Mouse (Mus musculus) fat pad, adult 2 months (tissue): ENCODE results near the gene Gprc5b.

Experiments used
- DNase-seq: peaks from one replicate; pipeline ENCODE4 v3.0.0-alpha.2; 2011; ENCODE audit warnings: low read depth, low spot score; ENCODE audit errors: extremely low read depth

The Gprc5b gene

DNA sequence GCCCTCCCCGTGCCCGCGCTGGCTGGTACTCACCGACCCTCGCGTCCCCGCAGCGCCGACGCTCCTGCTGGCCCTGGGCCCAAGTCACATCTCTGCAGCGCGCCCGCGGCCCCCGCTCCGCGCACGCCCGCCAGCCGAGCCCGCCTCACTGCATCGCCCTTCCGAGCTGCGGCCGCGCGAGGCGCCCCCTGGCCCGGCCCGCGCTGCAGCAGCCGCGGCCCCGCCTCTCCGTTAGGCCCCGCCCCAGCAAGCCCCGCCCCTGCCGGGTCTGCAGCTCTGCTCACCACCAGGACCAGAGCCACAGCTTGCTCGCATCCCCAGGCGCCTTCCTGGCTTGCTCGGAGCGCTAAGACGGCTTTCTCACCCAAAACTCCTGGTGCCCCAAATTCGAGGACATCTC, at the start of gene Gprc5b:
Gene Gprc5b (minus strand): TSS at position 205 of the 400 bp plus-strand sequence.
- no peak for DNase-seq

DNA sequence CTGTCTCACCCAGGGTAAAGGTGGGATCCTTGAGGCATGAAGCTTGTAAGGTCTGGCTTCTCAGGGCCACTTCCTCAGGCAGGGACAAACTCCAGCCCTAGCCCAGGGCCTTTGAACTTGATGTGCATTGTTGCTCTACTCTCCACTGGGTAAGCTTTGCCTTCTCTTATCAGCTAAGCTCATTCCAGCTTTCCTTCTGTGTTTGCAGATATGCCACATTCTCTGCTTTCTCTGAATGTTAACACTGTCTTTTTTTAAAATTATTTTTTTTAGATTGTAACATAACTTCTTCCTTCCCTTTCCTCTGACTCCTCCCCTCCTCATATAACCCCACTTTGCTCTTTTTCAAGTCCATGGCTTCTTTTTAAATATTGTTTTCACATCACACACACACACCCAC, 46.5 kb upstream of the Gprc5b start:
- no peak for DNase-seq

DNA sequence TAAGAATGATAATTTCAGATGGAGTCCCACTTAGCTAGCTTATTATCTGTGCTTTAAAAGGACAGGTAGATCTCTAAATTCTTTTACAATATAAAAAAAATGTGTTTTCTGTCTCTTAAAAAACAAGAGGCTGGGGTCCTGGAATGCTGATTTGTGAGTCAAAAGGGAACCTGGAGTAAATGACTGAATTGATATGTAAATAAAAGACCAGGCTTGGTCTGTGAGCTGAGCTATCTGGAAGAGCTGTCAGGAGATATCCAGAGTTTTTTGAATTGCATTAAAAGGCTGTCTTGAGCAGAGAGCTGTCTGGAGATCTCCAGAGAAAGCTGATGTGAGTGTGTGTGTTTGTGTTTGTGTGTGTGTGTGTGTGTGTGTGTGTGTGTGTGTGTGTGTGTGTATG, 42.6 kb upstream of the Gprc5b start:
- DNase-seq: no peak

DNA sequence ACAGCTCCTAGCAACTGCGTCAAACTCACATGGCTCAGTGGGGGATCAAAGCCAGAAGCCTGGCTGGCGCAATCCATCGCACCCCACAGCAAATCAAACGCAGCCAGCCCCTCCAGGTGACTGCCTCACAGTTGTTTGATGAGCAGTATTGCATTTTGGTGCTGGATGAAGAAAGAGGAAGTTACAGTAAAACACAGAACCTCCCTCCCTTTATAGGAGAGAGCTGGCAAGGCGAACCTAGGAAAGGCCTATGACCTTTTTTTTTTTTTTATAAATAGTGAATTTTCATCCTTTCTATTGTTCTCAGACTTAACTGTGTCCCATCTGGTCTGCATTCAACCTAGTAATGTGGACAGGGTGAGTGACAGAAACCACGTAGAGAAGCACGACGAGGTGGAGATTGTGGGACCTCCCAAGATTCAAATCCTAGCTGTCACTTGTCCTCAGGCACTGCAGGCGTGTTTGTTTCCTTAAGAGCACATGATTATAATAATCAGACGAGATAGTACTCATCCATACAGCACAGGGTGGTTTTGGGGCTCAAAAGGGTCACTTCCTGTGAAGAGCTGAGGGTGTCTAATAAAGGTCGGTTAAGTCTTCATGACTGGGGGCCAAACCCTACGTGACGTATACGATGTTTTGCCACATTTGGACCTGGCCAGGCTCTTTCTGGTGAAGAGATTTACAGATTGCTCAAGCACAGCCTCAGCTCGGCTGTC, 39.4 kb upstream of the Gprc5b start:
- DNase-seq: no peak

DNA sequence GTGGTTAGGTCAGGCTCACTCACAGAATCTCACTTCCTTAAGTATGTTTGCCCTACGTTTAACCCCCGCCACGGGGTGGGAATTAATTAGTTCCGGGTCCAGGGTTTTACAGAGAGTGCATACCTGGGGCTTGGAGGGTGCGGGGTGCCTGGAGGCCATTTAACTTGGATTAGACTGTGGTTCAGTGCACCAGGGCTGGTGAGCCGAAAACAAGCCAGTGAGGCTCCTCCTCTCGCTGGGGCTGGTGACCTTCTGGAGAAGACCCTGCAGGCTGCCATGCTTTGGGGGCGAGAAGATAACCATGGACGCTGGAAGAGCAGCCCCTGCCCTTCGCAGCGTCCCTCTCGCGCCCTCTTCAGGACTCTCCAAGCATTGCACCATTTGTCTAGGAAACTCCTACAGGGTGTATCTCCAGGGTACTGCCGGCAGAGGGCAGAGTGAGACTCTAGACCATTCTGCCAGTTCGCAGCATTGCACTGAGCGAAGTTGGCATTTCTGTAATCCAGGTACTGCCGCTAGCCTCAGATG, 28.4 kb upstream of the Gprc5b start:
- DNase-seq: no peak

DNA sequence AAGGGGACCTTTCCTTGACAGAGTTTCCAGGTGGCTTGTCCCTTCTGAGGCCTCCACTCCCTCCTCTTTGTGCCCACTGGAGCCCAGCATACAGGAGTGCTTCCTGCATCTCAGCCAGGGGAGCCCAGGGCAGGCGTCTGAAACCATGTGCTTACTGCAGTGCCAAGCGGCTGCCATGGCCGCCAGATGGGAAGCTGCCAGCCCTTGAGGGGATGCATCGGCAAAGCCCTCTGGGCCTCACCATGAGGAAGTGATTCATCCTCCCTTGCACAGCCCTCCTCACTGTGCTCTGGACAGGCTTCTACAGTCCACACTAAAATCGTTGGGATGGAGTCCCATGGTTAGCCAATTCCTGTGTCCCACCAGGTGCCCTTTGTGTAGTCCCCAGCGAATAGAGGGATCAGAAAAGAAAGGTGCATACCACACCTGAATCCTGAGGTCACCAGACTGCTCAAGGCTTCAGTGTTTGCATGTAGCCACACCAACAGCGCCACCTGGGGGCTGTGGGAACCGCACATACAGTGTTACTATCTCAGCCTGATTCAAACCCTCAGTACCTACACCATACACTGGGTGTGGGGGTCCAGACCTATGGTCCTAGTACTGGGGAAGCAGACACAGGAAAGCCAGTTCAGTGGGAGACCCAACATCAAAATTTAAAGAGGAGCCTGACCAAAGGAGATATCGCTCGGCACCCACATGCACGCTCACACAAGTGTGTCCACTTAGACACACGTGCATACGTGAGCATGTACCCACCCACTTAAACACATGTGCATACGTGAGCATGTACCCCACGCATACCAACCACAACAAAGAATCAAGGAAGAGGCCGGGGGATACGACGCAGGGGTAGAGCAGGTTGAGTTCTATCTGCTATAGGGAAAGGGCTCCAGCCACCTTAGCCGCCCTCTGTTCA, 27.5 kb upstream of the Gprc5b start:
- no peak for DNase-seq

DNA sequence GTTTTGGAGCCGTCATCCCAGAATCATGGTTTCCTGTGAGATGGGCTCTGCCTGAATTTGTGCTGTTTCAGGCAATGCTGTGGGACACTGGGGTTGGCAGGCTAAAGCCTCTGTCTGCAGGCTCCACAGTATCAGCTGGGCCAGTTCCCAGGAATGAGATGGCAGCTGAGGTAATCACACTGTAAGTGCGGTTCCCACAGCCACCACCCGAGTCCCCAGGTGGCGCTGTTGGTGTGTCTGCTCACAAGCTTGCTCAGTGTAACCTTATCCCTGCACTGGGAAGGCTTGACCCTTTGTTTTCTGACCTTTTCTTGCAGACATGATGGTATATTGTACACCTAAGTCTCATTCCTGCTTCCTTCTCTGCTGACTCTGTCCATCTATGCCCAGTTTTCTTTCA, 24.5 kb upstream of the Gprc5b start:
- no peak for DNase-seq

DNA sequence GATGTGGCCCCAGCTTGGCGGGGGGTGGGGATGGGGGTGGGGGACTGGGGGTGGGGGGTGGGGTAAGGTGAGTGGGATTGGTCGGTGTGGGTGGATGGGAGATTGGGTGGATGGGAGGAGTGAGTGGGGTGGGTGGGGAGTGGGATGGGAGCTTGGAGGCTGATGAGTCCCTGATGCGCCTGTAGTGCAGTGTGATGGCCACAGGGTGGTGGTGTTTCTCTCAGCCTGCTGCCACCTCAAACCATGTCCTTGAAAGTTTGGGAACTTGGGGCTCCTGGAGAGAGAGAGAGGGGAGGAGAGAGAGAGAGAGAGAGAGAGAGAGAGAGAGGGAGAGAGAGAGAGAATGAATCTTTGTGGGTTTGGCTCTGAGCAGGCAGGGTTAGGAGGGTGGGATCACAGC, 20.7 kb upstream of the Gprc5b start:
- no peak for DNase-seq

DNA sequence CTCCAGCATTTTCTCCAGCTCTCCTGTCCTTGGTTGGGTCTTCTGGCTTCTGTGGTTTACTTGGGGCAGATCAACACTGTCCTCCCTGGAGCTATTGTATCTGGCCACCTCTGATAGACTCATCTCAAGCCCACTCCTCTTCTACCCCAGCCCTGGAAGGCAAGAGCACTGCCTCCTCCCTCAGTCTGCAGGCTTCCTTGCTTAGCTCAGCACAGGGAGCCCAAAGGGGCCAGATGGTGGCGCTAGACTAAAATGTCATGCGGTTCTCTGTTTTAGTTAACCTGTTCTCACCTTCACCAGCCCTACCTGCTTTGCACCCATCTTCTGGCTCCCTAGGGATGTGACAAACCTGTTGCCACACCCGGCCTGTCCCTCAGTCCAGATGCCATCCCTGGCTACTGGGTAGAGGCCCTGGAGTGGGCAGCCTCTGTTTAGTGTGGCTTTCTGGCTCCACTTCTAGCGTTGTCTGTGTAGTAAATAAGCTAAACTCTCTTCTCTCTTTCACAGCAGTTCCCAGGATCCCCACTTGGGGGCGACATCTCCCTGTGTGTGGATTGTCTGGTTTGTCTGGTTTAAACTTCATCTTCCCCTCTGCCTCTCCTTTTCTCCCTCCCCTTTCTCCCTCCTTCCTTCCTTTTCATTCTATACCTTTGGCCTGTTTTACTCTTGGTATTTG, 16.0 kb upstream of the Gprc5b start:
- no peak for DNase-seq

DNA sequence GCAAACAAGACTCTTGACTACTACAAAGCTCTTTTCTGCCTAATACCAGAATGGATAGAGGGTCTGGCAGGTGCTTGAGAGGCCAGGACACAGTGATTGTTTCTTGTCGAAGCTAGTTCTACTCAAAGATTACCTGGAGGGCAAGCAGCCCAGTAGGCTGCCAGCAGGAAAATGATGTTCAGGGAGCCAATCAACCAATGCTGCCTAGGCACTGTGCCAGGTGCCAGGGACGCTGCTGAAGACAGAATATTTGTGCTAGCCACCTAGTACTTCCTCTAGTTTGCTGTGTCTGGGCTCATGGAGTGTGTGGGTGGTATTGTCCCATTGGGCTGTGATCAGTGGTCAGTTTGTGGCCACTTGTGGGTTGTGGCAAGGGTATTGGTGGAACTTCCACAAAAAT, 7.5 kb upstream of the Gprc5b start:
- no peak for DNase-seq

DNA sequence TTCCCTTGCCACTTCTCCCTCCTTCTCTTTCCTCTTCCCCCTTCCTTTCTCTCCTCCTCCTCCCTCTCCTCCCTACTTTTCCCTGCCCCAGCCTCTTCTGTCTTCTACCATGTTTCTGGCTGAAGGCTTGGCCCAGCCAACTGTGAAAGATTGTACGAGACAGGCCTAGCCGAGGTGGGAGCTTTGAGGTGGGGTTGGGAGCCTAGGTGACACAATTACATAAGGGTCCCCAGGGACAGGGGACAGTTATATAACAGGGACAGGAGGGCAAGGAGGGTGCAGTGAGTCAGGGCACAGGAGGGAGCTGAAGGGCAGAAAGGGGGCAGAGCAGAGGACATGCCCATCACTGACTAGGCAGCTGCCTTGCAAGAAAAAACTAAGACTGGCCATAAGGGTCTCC, 7.0 kb upstream of the Gprc5b start:
- DNase-seq: no peak

DNA sequence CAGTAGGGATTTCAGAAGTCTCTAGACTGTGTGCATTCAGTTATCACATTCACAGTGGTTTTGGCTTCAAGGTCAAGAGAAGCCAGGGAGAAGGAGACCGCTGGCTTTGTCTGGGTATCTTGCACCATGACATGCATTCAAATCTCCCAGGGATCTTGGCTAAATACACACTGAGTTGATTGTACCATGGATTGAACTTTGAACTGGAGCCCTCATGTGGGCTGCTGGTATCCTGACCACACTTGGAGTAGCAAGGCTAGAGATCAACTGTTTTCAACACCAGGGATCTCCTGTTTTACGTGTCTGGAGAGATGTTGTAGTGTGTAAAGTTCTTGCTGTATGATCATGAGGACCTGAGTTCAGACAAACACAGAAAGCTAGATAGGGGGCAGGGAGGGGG, 4.8 kb upstream of the Gprc5b start:
- DNase-seq: no peak

DNA sequence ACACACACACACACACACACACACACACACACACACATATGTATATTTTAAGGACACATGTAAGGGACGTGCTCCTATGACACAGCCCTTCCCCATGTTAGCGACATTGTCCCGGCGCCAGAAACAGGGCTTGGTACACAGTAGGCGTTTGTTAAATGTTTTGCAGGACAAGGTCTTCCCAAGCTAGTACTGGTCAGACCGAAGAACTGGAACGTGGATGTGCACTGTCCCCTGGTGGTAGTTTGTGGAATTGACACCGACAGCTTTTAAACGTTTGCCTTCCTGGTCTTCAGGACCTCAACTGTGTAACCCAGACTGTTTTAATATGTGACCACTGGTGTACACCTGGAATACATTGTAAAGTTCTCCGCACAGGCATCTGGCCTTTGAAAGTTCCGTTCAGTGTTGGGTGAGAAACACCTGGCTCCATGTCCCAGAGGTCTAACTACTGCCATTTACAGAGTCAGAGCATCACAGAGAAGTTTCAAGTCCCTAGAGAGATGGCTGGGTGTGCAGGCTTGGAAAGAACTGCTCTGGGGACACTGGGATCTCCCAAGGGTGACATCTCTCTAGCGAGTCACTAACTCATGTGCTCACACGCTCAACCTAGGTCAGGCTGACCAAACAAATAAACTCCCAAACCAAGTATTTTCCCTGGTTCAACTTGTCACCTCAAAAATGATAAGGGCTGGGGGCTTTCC, 1.3 kb upstream of the Gprc5b start:
- no peak for DNase-seq

DNA sequence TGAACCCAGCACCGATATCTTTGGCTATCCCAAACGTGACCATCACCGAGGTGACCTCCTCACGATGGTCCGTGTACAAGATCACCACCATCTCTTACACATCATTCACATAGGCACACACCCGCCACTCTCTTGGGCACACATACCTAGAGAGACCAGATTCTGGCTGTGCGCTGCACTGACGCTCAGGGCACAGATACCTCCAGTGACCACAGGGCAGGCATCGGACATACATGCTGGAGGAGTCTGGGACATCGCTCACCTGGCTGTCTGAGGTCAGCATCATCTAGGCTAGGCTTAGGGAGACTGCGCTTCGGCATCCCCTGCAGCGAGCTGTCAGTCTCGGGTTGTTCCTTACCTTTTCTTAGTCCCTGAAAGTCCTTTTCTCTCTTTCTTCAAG, 660 bp upstream of the Gprc5b start:
- DNase-seq: no peak

DNA sequence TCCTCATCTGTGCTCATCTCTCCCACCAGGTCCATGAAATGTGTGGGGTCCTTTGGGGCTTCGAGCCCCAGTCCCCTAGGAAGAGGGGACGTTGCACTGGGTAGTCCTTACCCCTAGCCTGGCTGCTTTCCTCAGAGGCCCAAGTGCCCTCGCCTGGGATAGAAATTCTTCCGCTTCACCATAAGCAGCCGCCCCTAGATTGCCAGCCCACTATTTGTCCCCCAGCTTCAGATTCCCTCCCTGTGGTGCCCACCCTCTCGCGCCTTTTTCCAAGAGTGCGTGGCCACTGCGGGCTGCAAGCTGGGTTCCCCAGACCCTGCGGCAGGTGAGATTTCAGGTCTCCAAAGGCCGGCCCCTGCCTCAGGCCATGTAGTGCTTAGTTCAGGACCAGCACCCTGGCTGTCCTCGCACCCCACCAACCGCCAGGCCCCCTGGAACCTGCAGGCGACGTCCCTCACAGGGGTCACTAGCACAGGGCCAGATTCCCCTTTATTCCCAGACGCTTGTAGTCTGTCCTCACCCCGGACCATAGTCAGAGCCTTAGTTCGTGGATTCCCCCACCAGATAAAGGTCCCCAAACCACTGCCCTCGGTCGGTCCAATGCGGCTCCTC, 674 bp downstream of the Gprc5b start:
- DNase-seq: no peak

DNA sequence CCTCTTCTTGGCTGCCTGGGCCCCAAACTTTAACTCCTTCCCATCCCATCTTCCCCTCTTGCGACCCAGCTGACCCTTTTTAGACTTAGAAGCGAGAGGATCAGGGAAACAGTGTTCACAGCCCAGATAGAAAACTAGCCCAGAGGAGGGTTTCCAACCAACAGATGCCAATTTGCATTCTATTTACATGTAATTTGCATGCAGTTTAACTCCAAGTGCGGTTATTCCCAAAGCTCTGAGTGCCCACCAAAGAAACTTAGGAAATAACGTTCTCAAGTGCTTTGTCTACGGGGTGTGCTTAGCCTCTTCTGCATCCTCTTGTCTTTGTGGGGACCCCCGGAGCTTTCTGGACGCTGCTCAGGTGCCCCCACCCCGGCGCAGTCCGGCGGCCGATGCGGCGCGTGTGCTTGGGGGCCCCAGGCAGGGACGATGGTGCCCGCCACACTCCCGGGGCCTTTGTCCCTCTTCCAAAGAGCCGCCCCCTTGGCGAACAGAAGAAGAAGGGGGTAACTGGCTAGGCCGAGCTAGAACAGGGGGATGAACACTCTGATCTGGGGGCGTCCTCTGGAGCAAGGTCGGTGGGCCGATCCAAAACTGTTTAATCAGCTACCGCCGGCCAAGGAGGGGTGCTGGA, 1.3 kb downstream of the Gprc5b start:
- no peak for DNase-seq

DNA sequence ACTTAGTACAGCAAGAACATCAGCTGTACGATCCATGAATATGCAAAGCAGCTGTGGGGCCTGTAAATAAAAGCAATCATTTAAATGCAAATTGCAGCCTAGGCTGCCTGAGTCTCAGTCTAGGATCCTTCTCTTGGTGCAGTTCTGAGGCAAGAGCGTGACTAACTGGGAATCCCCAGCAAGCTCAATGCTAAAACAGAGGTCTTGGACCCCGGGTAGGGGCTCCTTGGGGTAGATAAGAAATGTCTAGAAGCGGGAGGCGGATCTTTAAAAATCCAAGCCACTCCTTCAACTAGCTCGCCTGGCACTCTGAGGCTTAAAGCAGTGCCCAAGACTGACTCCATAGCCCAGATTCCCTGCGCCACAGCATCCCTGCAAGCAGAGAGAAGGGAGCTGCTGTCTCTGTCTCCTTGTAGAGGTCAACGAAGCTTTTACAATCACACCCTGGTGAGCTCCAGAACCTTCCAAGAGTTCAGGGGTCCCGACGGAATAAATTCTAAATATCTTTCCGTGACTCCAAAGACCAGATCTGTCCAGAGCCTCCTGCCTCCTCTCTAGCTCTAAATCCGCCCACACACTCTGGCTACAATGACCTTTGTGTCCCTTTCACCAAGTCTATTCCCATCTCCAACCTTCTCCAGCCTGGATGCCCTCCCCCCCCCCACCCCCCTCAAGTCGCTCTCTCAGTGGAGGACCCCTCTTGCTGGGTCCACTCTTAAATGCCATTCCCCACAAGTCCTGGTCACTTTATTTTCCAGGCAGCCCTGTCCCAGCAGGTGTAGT, 2.2 kb downstream of the Gprc5b start:
- no peak for DNase-seq

DNA sequence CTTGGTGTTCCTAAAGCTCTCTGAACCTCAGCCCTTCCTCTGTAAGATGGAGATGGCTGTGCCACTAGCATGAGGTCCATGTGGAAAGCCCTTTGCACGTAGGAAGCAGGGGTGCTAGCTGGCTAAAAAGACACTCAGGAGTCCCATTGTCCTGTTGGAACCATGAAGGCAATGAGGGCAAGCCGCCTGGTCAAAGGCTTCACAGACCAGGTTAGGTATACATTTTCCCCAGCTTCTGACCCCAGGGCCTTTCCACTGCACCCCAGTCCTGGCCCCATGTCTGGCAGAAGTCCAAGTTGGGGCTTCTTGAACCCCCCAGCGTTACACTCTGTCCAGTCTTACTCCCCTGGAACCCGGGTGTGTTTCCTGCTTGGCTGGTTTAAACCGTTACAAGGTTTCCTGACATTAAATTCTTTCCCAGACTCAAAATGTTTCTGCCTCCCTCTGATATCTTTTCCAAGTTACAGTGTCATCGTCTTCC, 2.9 kb downstream of the Gprc5b start:
- no peak for DNase-seq

DNA sequence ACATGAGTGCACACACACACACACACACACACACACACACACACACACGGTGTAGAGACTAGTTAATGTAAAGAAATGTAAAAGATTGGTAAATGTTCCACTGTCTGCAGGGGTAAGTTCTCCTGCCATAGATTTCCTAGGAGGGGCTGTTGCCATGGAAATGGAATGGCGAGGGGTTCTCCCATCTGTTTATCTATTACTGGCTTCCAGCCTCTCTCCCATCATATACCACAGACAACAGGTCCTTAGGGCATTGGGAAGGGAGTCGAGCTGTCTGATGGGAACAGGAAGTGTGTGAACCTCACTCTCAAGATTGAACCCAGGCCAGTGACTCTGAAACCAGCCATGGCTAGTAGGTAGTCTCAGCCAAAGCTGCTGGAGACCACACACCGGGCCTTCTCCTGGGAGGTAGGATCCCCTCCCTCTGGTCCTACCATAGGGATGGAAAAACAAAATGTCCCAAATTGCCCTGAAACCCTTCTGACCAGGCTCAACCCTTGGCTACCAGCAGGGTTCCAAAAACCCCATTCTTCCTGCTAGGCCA, 3.6 kb downstream of the Gprc5b start:
- DNase-seq: no peak
